Mouse (Mus musculus) pancreas, adult 10 weeks (tissue): ENCODE measurements around the gene Slc25a47. TPM values are rescaled to one million over a fixed set of nuclear protein-coding genes. Genes with fewer than 3 reads are reported as not detected.

Source experiments
- polyA plus RNA-seq: library from polyadenylated mRNA; stranded (reverse); fragments of 350-450 nt; fragmentation: Illumina TruSeq; extraction: RNeasy Lipid Tissue Mini Kit (QIAGEN cat#74804); gene quantifications from one replicate; pipeline ENCODE4 v1.2.3, GENCODE M21; 2015; ENCODE audit warnings: low read depth, low replicate concordance; ENCODE audit not compliant: insufficient read depth

Slc25a47 gene
- 2.7 TPM for polyA plus RNA-seq

GRCm38 (mm10) chr12:108835840-108836409 lies at the start of gene Slc25a47, which contains the start of gene Slc25a29:
Slc25a47 (plus strand) TSS chr12:108836046.
Slc25a29 (minus strand) TSS chr12:108835883.

GRCm38 (mm10) chr12:108792546-108793452 lies 43.0 kb upstream of the Slc25a47 start, which contains the start of gene Yy1:
Yy1 (plus strand) TSS chr12:108792973.

DNA sequence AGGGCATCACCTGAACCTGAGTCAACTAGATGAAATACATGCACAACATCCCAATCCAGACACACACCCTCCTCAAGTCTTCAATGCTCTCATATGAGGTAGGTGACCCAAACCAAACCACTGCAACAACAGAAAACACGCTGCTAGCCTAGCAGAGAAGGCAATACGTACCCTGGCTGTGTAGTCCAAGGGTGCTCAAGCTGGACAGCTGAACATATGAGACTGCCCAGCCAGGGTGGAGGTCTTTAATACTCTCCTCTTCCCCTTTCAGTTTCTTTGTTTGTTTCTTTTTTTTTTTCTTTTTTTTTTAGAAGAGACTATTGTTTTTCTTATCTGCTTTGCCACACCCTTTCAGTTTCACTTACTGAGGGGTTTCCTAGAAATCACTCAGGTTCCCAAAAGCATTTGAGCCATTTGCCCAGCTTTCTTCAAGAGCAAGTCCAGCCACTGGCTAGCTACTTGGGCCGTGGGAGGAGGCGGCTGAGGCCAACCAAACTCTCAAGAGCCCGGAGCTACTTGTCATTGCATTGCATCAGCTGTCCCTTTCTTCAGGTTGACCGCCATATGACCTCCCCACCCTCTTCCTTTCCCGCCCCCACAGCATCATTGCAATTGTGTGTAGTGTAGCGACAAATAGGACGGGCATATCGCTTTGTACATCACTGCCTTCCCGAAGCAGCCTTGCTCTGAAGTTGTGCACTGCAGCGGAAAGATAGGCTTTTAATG lies 57.3 kb downstream of the Slc25a47 start, which contains the start of gene Wdr25:
Gene Wdr25 (plus strand): TSS at position 643 of the 726 bp plus-strand sequence.

GRCm38 (mm10) chr12:108893715-108894431 lies 58.0 kb downstream of the Slc25a47 start, which contains the start of gene Wars:
Wars (minus strand) TSS chr12:108894174.

Other genes starting within 250 kb of the Slc25a47 start
- 1.7 TPM for gene Degs2, start 133.7 kb upstream of the Slc25a47 start, polyA plus RNA-seq
- 6.2 TPM for gene Yy1, start 43.1 kb upstream of the Slc25a47 start, polyA plus RNA-seq
- gene Slc25a29, start 163 bp upstream of the Slc25a47 start, polyA plus RNA-seq: 5.1 TPM
- gene Wdr25, start 57.6 kb downstream of the Slc25a47 start, polyA plus RNA-seq: 1.7 TPM
- 25.4 TPM for gene Wars, start 58.1 kb downstream of the Slc25a47 start, polyA plus RNA-seq
- 1.4 TPM for gene Begain, start 232.2 kb downstream of the Slc25a47 start, polyA plus RNA-seq